Mouse (Mus musculus): ENCODE data around the gene Gdap2. TPM values are rescaled to one million over a fixed set of nuclear protein-coding genes. Genes with fewer than 3 reads are reported as not detected.

The Gdap2 gene
- 8.6 and 22.3 TPM in 2 replicates for polyA plus RNA-seq (2012; rRNA removed; ENCODE audit: low replicate concordance)

DNA sequence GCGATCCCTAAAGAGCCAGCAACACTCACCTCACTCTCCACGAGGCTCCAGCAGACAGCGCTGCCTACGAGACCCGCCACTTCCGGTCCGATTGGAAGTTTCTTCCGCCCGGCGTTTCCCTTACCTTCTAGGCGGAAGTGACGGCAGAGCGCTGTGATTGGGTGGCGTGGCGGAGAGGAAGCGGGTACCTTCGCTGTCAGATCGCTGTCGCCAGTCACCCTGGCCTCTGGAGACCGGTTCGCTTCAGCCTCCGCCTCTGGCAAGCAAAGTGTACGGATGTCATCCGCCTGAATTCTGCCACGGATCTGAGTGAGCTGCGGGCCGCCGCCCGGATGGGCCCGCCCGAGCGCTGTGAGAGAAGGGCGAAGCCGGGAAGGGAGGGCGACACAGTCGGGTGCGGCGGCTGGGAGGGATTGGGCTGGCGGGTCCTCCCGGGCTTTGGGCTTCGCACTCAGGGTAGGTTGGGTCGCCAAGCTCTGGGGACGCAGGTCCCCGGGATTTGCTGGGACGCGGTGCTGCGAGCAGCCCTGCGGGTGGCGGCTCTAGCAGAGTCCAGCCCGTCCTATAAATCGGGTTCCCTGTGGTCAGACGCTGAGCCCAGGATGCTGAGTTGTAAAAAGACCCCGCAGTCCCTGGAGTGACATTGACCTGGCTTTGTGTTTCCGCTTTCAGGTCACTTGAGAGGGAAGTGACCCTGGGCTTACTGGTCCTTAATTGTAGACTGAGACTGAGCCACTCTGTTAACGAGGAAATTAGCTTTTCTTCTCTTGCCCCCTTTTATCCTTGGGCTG, at the start of gene Gdap2, which contains the start of gene Wdr3:
Gene Gdap2, plus strand, starts transcription at position 67 of the 791 bp plus-strand sequence.
Gene Wdr3, minus strand, starts transcription at position 93 of the 791 bp plus-strand sequence.

Other genes with a start within 250 kb of the Gdap2 start
- 7.5 and 15.8 TPM in 2 replicates for gene Wdr3, start within 50 bp of the Gdap2 start, polyA plus RNA-seq (2012; rRNA removed; ENCODE audit: low replicate concordance)

All from mammary gland, adult 2 months (tissue).